Comparison of ENCODE assay signal across 8 mouse cellular contexts in genomic region chr2:93470127-93470526, GRCm38 (mm10). TPM values are rescaled to one million over a fixed set of nuclear protein-coding genes. Genes with fewer than 3 reads are reported as not detected.
DNase-seq lines count a peak whose midpoint lies in the region; ATAC-seq lines count a peak whose summit lies in the region.

No protein-coding gene starts in this region.

- H3K4me1 ChIP-seq in forebrain, embryonic 15.5 days: peaks cover 12% of the 10 kb centered on the region

- 2% methylated on average over 9 of the region's 9 CpGs for WGBS in forebrain, embryonic 15.5 days

- H3K36me3 ChIP-seq in forebrain, embryonic 15.5 days: no peaks in the 10 kb centered on the region

- no peaks in the 10 kb centered on the region for H3K27me3 ChIP-seq in forebrain, embryonic 15.5 days

- peak overlapping the region; percentile 18; the same call in 1 of the 2 replicates for H3K9ac ChIP-seq in forebrain, embryonic 15.5 days (replicated peaks)

- ATAC-seq in forebrain, embryonic 15.5 days (replicated peaks): peak; percentile 49

- H3K9me3 ChIP-seq in forebrain, embryonic 15.5 days: no peaks in the 10 kb centered on the region

- peak overlapping the region; percentile 2 for H3K4me3 ChIP-seq in forebrain, embryonic 15.5 days

- no peak overlapping the region for H3K27ac ChIP-seq in forebrain, embryonic 15.5 days (replicated peaks)

- intact Hi-C loops in heart, postnatal 25 days (cut with DNase I): loop anchor here (2.0 to 10.0 kb wide), 3 partner anchors 251 to 403 kb away; no protein-coding TSS in a partner anchor

- DNase-seq in urinary bladder, postnatal 25 days (ENCODE audit: low spot score): peak; percentile 35
- DNase-seq in urinary bladder, postnatal 10 days (ENCODE audit: low spot score): no peak
- DNase-seq in heart, postnatal 25 days (ENCODE audit: low spot score): peak; percentile 28
- DNase-seq in kidney, postnatal 36 days: peak; percentile 82 to 84
- peak; percentile 63 to 70 for DNase-seq in lung, postnatal 4 days
- peak; percentile 23 for DNase-seq in right cerebral cortex, postnatal 25 days
- DNase-seq in cerebellum, postnatal 36 days: no peak

- peak overlapping the region; percentile 14 for H3K4me2 ChIP-seq in forebrain, embryonic 15.5 days (replicated peaks)

RNA-seq across cellular contexts. Expression of gene Cd82, which starts 7.2 kb away (rescaled TPM):
- 17.6 and 19.6 TPM in 2 replicates for polyA plus RNA-seq in forebrain, embryonic 15.5 days (2015; fragmentation: Nextera tagmentation; extraction: Ambion mirVana)
- 10 to 100 TPM; 11.9 to 12.6 TPM for total RNA-seq in heart, postnatal 25 days (2021)

Comparison
In these comparisons a context has a peak if more than half of its experiments do, and no peak if none do; other contexts are left out.
1. DNase-seq: peak in urinary bladder, postnatal 25 days (single experiment), heart, postnatal 25 days (single experiment), kidney, postnatal 36 days (2 of 2), lung, postnatal 4 days (2 of 2) and right cerebral cortex, postnatal 25 days (single experiment); none in urinary bladder, postnatal 10 days (single experiment) and cerebellum, postnatal 36 days (0 of 2).